Mouse (Mus musculus): ENCODE data around the gene Mex3b.

- no peak for TF ChIP-seq TAL1 (IDR thresholded peaks at IDR 0.05; ENCODE audit: low read length)
- no peak for TF ChIP-seq GATA1 (IDR thresholded peaks at IDR 0.05; ENCODE audit: low read length)
These were observed 37.6 kb upstream of the Mex3b start for GRCm38 (mm10) chr7:82829516-82829915.
